Comparison of ENCODE assay signal across 25 mouse cellular contexts in genomic region chr17:25162161-25162560, GRCm38 (mm10). TPM values are rescaled to one million over a fixed set of nuclear protein-coding genes. Genes with fewer than 3 reads are reported as not detected.
A peak's percentile ranks its signal among the peaks of the same experiment; 100 is the strongest.
DNase-seq lines count a peak whose midpoint lies in the region; ATAC-seq and TF ChIP-seq lines count a peak whose summit lies in the region.
"Had no signal": no experiment of that assay in that cellular context is flagged by ENCODE, and none has a peak within 500 bp of the region (broad histone marks: within the 10 kb centered on the region; RNA-seq: fewer than 3 reads in every experiment).

Ccdc154 (plus strand) TSS chr17:25162461.

- no peaks in the 10 kb centered on the region for H3K9me3 ChIP-seq in liver, embryonic 13.5 days (replicated peaks)
- no peaks in the 10 kb centered on the region for H3K9me3 ChIP-seq in liver, embryonic 12.5 days (replicated peaks)
- no peaks in the 10 kb centered on the region for H3K9me3 ChIP-seq in stomach, embryonic 14.5 days (ENCODE audit: control insufficient read depth, low read depth, low read length)
- no peaks in the 10 kb centered on the region for H3K9me3 ChIP-seq in stomach, postnatal 0 days (ENCODE audit: control insufficient read depth, low read length)
- no peaks in the 10 kb centered on the region for H3K9me3 ChIP-seq in limb, embryonic 14.5 days (ENCODE audit: control insufficient read depth, low read length)
- H3K9me3 ChIP-seq: embryonic facial prominence, embryonic 15.5 days; hindbrain, embryonic 12.5 days; hindbrain, embryonic 15.5 days had no signal

- H3K9ac ChIP-seq in liver, embryonic 13.5 days, result 0 out of 2 replicates have a peak within 1 kb of the TSS, but pooled peaks have one; percentile 4
- H3K9ac ChIP-seq in liver, embryonic 12.5 days, result no peak within 1 kb of the TSS
- H3K9ac ChIP-seq in stomach, embryonic 14.5 days (replicated peaks; ENCODE audit: low read depth, low read length), result no peak within 1 kb of the TSS
- no peak within 1 kb of the TSS for H3K9ac ChIP-seq in stomach, postnatal 0 days (ENCODE audit: low read length)
- 0 out of 2 replicates have a peak within 1 kb of the TSS, but pooled peaks have one; percentile 14 for H3K9ac ChIP-seq in limb, embryonic 14.5 days (ENCODE audit: low read depth, low read length, severe bottlenecking)
- H3K9ac ChIP-seq: embryonic facial prominence, embryonic 15.5 days; forebrain, postnatal 0 days; hindbrain, embryonic 12.5 days; hindbrain, embryonic 15.5 days had no signal

- H3K4me2 ChIP-seq in liver, embryonic 13.5 days, result no peak within 1 kb of the TSS
- no peak within 1 kb of the TSS for H3K4me2 ChIP-seq in liver, embryonic 12.5 days
- H3K4me2 ChIP-seq in stomach, embryonic 14.5 days (replicated peaks; ENCODE audit: low read depth, low read length), result no peak within 1 kb of the TSS
- no peak within 1 kb of the TSS for H3K4me2 ChIP-seq in stomach, postnatal 0 days (replicated peaks; ENCODE audit: low read depth)
- H3K4me2 ChIP-seq in limb, embryonic 14.5 days (replicated peaks; ENCODE audit: low read depth, low read length, severe bottlenecking), result no peak within 1 kb of the TSS
- H3K4me2 ChIP-seq: embryonic facial prominence, embryonic 15.5 days; heart, embryonic 11.5 days; hindbrain, embryonic 12.5 days; hindbrain, embryonic 15.5 days had no signal

- 76% methylated on average over 1 of the region's 1 CpGs for WGBS in liver, embryonic 13.5 days (ENCODE audit: insufficient replicate concordance)
- WGBS in liver, embryonic 12.5 days (ENCODE audit: insufficient replicate concordance), result 94% methylated on average over 1 of the region's 1 CpGs
- WGBS in stomach, embryonic 14.5 days, result 100% methylated on average over 1 of the region's 1 CpGs
- 92% methylated on average over 1 of the region's 1 CpGs for WGBS in stomach, postnatal 0 days
- 71% methylated on average over 1 of the region's 1 CpGs for WGBS in limb, embryonic 14.5 days

- no peak within 1 kb of the TSS for H3K4me3 ChIP-seq in liver, embryonic 13.5 days (replicated peaks)
- no peak within 1 kb of the TSS for H3K4me3 ChIP-seq in liver, embryonic 12.5 days
- H3K4me3 ChIP-seq in stomach, embryonic 14.5 days (ENCODE audit: low read depth, low read length), result no peak within 1 kb of the TSS
- H3K4me3 ChIP-seq in stomach, postnatal 0 days (ENCODE audit: low read depth, low read length), result no peak within 1 kb of the TSS
- no peak within 1 kb of the TSS for H3K4me3 ChIP-seq in limb, embryonic 14.5 days (replicated peaks; ENCODE audit: low read length)
- H3K4me3 ChIP-seq: embryonic facial prominence, embryonic 15.5 days; gastrocnemius, adult 2 months; hindbrain, embryonic 12.5 days; hindbrain, embryonic 15.5 days had no signal

- no peak for TF ChIP-seq EP300 in stomach, postnatal 0 days (optimal IDR thresholded peaks at IDR 0.05)

- H3K4me1 ChIP-seq in liver, embryonic 13.5 days (replicated peaks), result no peaks in the 10 kb centered on the region
- no peaks in the 10 kb centered on the region for H3K4me1 ChIP-seq in liver, embryonic 12.5 days
- peaks cover 6% of the 10 kb centered on the region; the same call in 1 of the 2 replicates for H3K4me1 ChIP-seq in stomach, embryonic 14.5 days (ENCODE audit: control insufficient read depth, insufficient read depth, low read length)
- H3K4me1 ChIP-seq in stomach, postnatal 0 days (replicated peaks; ENCODE audit: control insufficient read depth, insufficient read depth), result no peaks in the 10 kb centered on the region
- H3K4me1 ChIP-seq in limb, embryonic 14.5 days (ENCODE audit: control insufficient read depth, insufficient read depth, low read length), result no peaks in the 10 kb centered on the region
- H3K4me1 ChIP-seq: embryonic facial prominence, embryonic 15.5 days; hindbrain, embryonic 12.5 days; hindbrain, embryonic 15.5 days had no signal

- TF ChIP-seq POLR2A in limb, embryonic 14.5 days (IDR thresholded peaks at IDR 0.05; ENCODE audit: borderline replicate concordance, extremely low read depth, insufficient read depth, insufficient read length), result no peak

- no peak within 1 kb of the TSS for H3K27ac ChIP-seq in liver, embryonic 13.5 days
- H3K27ac ChIP-seq in liver, embryonic 12.5 days, result no peak within 1 kb of the TSS
- H3K27ac ChIP-seq in stomach, embryonic 14.5 days (ENCODE audit: low read length), result peak within 1 kb of the TSS; percentile 2; the same call in 1 of the 2 replicates
- H3K27ac ChIP-seq in stomach, postnatal 0 days (replicated peaks), result no peak within 1 kb of the TSS
- H3K27ac ChIP-seq in limb, embryonic 14.5 days (replicated peaks; ENCODE audit: low read depth, low read length), result no peak within 1 kb of the TSS
- H3K27ac ChIP-seq: embryonic facial prominence, embryonic 15.5 days; gastrocnemius, adult 2 months; hindbrain, embryonic 12.5 days; hindbrain, embryonic 15.5 days had no signal

- no peak for TF ChIP-seq CTCF in stomach, postnatal 0 days (IDR thresholded peaks at IDR 0.05; ENCODE audit: low read depth)

- no peak for DNase-seq in liver, embryonic 13.5 days
- DNase-seq in stomach, postnatal 0 days (ENCODE audit: low spot score), result no peak
- no peak for DNase-seq in limb, embryonic 14.5 days (ENCODE audit: low spot score)
- no peak for DNase-seq in layer of hippocampus, adult 9-10 months (ENCODE audit: low spot score)
- DNase-seq: adrenal gland, adult 2 months; adrenal gland, postnatal 14 days; cerebellum, adult 11 months; cerebellum, adult 2 months; cerebellum, adult 9-11 months; cerebellum, postnatal 25 days; forebrain, postnatal 0 days; gastrocnemius, adult 2 months; gastrocnemius, postnatal 14 days; heart, adult 11 months had no signal

- H3K36me3 ChIP-seq in liver, embryonic 13.5 days, result peaks cover 39% of the 10 kb centered on the region
- H3K36me3 ChIP-seq in liver, embryonic 12.5 days, result peaks cover 41% of the 10 kb centered on the region
- H3K36me3 ChIP-seq in stomach, embryonic 14.5 days (ENCODE audit: control insufficient read depth, insufficient read depth, low read length), result peaks cover 14% of the 10 kb centered on the region
- peaks cover 3% of the 10 kb centered on the region; the same call in 1 of the 2 replicates for H3K36me3 ChIP-seq in stomach, postnatal 0 days (ENCODE audit: control insufficient read depth, insufficient read depth, low read length)
- peaks cover 40% of the 10 kb centered on the region for H3K36me3 ChIP-seq in limb, embryonic 14.5 days (ENCODE audit: control insufficient read depth, insufficient read depth, low read length)

- no peak for ATAC-seq in liver, embryonic 13.5 days (ENCODE audit: low read depth)
- ATAC-seq in liver, embryonic 12.5 days, result no peak
- no peak for ATAC-seq in stomach, embryonic 14.5 days (ENCODE audit: insufficient number of reproducible peaks, insufficient read depth, low FRiP score, low read depth)
- no peak for ATAC-seq in stomach, postnatal 0 days (ENCODE audit: low FRiP score, low TSS enrichment)
- no peak for ATAC-seq in limb, embryonic 14.5 days (ENCODE audit: low FRiP score, low read depth)
- ATAC-seq: CD4-positive, CD25-positive, alpha-beta regulatory T cell, adult 4 months; forebrain, embryonic 14.5 days; forebrain, postnatal 0 days had no signal

- peaks cover 2% of the 10 kb centered on the region; the same call in 1 of the 2 replicates for H3K27me3 ChIP-seq in liver, embryonic 13.5 days
- no peaks in the 10 kb centered on the region; the same call in 1 of the 2 replicates for H3K27me3 ChIP-seq in liver, embryonic 12.5 days (replicated peaks)
- no peaks in the 10 kb centered on the region for H3K27me3 ChIP-seq in stomach, embryonic 14.5 days (ENCODE audit: control insufficient read depth, insufficient read depth, low read length)
- no peaks in the 10 kb centered on the region for H3K27me3 ChIP-seq in stomach, postnatal 0 days (ENCODE audit: control insufficient read depth, insufficient read depth, low read length)
- no peaks in the 10 kb centered on the region for H3K27me3 ChIP-seq in limb, embryonic 14.5 days (ENCODE audit: control insufficient read depth, insufficient read depth, low read length)
- H3K27me3 ChIP-seq: embryonic facial prominence, embryonic 15.5 days; hindbrain, embryonic 12.5 days; hindbrain, embryonic 15.5 days had no signal

RNA-seq across cellular contexts. Expression of gene Ccdc154, which starts in this region (rescaled TPM):
- not detected in 2 replicates for polyA plus RNA-seq in liver, embryonic 13.5 days (2015; fragmentation: Nextera tagmentation; extraction: Ambion mirVana)
- not detected in 2 replicates for polyA plus RNA-seq in liver, embryonic 12.5 days (2016; fragmentation: Nextera tagmentation; extraction: Ambion mirVana)
- 0.41 and 0.43 TPM in 2 replicates for polyA plus RNA-seq in stomach, embryonic 14.5 days (2014; fragmentation: Nextera tagmentation; extraction: Ambion mirVana)
- polyA plus RNA-seq in stomach, postnatal 0 days (2015; fragmentation: Nextera tagmentation; extraction: Ambion mirVana), result 0.80 and 0.84 TPM in 2 replicates
- 0.03 TPM in 1 of 2 replicates, not detected in the other for polyA plus RNA-seq in limb, embryonic 14.5 days (2012; rRNA removed)
- polyA plus RNA-seq in limb, embryonic 14.5 days (2014; fragmentation: Nextera tagmentation; extraction: Ambion mirVana), result not detected in 2 replicates
- polyA plus RNA-seq: C2C12; CD4-positive, CD25-positive, alpha-beta regulatory T cell, adult 4 months; forebrain, embryonic 14.5 days; forebrain, postnatal 0 days; heart, embryonic 11.5 days; heart, embryonic 14.5 days; heart, postnatal 0 days; hindbrain, embryonic 12.5 days; hindbrain, embryonic 15.5 days had no signal

Comparison
In these comparisons a context has a peak if more than half of its experiments do, and no peak if none do; other contexts are left out.
1. H3K9ac ChIP-seq: peak in liver, embryonic 13.5 days (single experiment) and limb, embryonic 14.5 days (single experiment); none in liver, embryonic 12.5 days (single experiment), stomach, embryonic 14.5 days (single experiment) and stomach, postnatal 0 days (single experiment).